Mouse (Mus musculus): ENCODE data around the gene Phactr1.
"Not testable (repeated sequence)": the region's sequence is repeated elsewhere in the genome, so short reads cannot be mapped to it uniquely, and the experiment has no call there.

Phactr1 gene

DNA sequence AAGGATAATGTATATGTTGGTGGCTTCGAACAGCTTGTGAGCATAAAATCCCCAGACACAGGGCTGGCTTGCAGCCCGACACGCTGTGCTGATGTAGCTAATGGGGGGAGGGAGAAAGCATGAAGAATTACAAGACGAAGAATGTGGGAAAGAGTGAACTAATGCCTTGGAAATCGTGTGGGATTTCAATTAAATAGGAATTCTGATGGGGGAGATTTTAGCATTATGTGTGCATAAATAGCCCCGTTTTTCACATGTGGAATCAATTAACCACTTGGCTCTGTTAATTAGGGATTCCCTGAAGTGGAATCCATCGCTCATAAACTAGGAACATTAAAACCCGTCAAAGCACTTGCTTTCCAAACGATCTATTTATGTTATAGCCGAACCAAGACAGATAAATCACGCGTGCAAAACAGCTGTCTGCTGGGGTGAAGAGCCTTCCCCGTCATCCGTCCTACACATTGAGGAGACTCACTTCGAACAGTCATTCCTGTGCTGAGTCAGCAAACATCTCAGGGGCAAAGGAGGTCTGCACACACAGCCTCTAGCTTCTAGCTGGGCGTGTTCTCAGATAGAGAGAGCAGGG is 254.2 kb downstream of the Phactr1 start:
- no peak for DNase-seq

DNA sequence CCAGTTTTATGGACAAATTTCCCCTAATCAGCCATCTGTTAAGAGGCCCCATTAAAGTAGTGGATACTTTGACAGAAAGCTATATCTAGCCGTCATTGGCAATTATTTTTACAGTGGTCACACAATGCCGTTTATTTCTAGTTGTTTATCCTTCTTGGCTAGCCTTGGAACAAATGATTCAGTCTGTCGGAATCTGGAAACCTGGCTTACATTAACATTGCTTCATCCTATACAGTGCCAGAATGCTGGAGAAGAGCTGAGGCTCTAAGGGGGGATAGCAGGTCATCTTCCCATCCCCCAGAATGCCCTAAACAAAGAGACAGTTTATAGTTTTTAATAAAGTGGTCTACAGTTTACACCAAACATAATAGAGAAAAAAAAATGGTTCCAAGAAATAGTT is 257.4 kb downstream of the Phactr1 start:
- no peak for DNase-seq

DNA sequence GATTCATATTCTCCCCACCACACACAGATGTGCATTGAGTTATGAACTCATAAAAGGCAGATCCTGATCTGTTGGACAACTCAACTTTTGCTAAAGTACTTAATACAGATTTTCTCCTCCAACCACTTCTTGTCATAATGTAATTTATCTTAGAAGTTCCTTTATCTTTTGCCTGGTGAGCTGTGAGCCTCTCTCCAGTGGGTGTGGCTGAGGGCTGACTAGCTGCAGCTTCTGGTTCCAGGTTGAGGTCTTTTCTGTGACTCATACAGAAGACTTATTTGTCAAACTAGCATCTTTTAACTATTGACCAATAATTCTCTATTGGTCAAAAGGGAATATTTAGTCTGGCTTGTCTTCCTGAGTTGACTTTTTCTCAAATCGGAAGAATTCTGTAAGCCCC is 257.9 kb downstream of the Phactr1 start:
- DNase-seq, result no peak

DNA sequence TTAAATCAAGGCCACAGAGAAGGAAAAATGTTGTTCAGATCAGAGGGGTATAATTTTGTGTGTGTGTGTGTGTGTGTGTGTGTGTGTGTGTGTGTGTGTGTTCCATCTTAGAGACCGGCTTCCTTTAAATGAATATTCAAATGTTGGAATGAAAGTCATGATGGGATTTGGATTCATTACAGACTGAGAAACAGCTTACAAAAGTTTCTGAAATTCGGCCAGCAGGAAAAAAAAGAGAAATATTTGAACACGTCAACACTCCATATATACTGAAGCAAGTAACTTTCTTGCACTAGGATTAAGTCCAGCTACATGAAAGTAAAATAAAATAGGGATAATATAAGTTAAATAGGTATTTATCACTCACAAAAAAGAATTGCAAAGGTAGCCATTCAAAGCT is 259.8 kb downstream of the Phactr1 start:
- no peak for DNase-seq

DNA sequence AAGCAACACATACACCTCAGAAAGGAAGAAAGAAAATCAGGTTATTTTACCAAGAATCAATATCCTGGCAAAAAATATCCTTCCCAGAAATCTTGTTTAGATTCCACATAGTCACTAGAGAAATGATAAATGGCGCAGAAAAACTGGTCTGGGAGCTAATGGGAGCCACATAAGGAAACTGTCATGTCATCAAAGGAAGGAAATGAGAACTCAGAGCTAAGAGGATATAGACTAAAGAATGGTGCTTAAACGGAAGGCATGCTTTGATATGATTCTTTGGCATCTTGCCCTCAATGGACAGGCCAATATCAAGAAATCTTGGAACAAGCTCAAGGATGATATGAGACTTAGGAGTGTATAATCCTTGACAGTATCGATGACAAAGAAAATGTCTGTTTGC is 263.7 kb downstream of the Phactr1 start:
- no peak for DNase-seq

DNA sequence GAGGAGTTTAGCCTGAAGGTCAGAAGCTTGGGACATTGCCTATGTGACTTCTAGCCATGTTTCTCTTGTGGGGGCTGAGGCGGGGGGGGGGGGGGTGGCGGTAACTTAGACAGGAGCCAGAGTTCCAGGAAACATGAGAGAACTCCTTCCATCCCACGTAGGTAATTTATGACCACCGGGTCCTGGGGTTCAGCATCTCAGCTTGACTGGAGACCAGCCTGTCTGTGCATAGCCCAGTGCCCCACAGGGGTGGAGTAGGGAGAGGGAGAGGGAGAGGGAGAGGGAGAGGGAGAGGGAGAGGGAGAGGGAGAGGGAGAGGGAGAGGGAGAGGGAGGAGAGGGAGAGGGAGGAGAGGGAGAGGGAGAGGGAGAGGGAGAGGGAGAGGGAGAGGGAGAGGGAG is 264.8 kb downstream of the Phactr1 start:
- DNase-seq, result not testable (repeated sequence)

DNA sequence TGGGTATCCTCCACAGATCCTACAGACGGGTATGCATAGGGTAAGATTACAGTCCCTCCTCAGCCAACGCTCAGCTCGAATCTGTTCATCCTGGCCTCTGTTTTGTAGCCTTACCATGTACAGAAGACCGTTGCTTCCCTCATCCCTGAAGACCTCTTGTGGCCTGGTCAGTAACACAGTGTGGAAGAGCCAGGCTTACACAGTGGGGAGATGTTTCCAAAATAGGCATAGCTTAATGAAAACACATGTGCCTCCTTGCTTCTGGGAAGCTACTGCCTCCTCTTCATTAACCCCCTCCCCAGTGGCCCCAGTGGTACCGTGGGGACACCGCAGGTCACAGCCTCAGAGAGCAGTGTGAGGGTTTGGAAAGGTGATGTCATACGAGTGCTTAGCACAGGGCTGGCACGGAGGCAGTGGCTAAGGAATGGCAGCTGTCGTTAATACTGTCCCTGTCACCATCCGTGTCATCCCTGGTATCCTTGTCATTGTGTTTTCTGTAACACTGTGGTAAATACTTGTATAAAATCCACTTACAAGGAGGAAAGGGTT is 268.4 kb downstream of the Phactr1 start:
- no peak for DNase-seq

DNA sequence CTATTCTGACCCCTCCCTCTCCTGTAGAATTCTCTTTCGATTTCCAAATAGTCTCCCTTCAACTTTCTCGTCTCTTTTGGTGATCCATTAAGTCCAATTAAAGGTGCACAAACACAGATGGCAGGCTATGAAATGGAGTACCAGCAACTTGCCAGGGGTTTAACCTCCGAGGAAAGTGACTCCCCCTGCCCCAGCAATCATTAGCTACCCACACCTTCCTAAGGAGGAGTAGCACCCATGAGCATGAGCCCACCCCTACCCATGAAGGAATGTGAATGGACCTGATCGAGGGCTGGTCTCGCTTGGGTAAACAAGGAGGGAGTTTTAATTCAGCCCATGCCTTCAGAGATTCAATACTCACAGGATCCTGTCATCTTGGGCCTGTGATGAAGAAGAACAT is 268.9 kb downstream of the Phactr1 start:
- no peak for DNase-seq

DNA sequence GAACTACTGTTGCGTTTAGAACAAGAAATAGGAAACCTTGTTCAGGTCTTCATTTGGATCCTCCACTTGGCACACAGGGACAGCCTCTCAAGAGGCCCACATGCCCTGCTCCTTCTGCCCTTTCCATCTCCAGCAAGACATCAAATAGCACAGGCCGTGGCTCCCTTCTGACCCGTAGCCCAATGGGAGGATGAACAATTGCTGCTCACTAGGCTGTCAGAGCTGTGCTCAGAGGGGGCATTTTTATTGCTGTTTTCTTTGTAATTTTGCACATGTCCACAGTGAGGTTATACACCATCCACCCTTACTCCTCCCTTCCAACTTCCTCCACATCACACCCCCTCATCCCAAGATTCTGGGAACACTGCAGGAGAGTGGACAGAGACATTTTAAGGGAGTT is 269.6 kb downstream of the Phactr1 start:
- DNase-seq, result no peak

DNA sequence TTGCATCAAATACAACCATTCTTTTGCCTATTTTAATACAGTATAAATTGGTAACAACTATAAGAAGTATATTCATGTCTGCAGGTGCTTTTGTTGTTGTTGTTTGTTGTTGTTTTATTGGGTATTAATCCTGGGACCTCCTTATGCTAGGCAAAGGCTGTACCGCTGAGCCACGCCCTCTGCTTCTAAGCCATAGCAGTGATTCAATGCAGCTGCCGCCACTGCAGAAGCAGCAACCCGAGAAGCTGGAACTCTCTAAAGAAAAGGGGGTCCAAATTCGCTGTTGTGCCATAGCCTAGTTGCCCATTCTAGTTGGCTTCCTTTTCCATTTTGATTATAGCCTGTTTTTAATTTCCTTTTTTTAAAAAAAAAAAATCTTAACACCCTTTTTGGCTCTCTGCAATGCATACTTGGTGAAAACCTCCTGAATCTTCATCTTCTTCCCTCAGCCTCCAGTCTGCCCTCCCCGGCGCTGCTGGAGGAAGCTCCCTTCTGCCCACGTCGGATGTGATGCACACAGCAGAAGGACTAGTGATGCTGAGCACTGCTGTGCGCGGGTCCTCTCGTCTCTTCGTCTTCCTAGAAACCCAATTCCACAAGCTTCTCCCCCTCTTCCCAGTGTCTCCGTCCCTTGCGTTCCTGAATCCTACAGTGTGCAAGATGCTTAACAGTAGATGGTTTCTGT is 271.8 kb downstream of the Phactr1 start:
- DNase-seq, result no peak

DNA sequence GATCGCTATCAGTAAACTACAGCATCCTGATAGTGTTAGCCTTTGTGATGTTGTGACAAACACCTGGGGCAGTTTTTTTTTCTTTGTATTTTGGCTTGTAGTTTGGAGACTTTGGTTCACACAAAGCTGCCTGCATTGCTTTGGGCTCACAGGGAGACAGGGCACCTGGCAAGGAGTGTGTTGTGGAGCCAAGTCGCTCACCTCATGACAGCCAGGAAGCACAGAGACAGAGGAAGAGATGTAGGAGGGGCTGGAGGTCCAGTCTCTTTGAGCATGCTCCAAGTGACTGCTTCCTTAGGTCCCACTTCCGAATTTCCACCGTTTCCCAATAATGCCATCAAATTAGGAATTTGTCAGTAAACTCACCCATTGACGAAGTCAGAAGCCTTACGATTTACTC is 272.6 kb downstream of the Phactr1 start:
- DNase-seq, result no peak

DNA sequence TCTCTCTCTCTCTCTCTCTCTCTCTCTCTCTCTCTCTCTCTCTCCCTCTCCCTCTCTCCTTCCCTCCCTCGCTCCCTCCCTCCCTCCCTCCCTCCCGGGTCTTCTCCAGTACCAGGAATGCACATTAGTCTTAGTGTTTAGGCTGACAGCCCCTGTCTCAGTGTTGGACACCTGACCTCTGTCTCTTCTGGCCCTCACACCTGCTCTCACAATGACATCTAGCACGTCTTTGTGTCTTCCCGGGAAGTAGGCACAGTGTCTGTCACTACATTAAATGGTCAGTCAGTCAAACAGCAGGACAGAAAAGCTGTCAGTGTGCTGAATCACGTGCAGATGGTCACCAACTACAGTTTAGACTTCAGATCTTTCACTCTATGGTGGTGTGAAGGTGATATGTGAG is 273.7 kb downstream of the Phactr1 start:
- no peak for DNase-seq

DNA sequence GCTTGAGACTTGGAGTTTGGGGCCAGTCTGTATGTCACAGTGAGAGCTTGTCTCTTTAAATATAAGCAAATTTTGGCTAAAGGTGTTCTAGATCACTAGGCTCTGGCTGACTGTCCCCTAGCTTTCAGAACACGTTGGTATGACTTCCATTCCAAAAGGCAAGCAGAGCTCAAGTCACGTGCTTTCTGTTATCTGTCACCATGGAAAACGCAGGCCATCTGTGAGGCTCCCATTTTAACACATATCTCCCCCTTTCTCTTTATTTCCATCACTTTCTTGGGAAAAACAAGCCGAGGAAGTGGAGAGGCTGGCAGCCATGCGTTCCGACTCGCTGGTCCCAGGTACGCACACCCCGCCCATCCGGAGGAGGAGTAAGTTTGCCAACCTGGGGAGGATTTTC is 275.9 kb downstream of the Phactr1 start:
- DNase-seq, result no peak

DNA sequence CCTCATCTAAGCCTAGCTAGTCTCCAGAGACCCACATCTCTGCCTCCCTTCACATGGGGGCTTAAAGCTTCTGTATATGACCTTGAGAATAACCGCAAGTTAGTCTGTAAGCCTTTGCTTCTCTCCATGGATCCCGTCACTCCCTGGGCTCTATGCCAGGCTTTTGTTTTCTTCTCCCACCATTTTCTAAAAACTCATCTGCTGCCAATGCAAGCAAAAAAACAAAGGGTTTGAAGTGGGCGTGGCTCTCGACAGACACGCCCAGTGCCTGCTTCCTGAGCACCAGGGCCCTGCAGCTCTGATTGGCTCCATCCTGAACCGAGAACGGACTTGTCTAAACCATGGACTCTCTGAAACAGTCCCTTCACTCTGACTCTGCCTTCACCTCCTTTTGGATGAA is 277.4 kb downstream of the Phactr1 start:
- no peak for DNase-seq

DNA sequence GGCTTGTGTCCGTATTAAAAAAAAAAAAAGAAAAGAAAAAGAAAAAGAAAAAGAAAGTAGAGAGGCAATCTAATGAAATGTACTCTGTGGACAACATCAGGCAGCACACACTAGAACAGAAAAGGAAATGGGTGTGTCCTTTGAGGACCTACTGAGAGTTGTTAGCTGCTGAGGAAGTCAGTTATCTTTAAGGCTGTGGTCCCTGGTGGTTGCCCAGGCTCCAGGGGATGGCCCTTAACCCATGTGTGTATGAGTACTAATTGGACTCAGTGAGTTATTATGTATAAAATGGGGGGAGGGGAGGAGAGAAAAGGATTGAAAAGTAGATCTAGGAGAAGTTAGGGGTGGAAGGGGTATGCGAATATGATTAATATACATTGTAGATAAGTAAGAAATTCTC is 278.4 kb downstream of the Phactr1 start:
- no peak for DNase-seq

DNA sequence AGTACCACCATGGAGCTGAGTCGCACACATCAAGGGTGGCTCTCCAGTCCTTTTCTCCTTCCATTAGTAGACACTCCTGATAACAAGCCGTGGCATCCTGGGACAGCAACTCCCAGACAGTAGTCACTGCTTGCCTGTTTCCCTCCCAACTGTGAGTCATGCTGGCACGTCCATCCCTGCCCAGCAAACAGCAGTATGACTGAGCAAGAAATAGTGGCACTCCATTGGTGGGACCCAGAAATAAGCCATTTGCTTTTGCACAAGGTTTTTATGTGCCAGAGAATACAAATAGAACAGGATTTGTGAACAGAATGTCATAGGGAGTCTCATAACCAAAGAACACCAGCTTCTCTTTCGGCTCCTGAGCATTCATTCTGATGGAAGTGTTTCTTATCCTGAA is 281.1 kb downstream of the Phactr1 start:
- DNase-seq, result no peak

DNA sequence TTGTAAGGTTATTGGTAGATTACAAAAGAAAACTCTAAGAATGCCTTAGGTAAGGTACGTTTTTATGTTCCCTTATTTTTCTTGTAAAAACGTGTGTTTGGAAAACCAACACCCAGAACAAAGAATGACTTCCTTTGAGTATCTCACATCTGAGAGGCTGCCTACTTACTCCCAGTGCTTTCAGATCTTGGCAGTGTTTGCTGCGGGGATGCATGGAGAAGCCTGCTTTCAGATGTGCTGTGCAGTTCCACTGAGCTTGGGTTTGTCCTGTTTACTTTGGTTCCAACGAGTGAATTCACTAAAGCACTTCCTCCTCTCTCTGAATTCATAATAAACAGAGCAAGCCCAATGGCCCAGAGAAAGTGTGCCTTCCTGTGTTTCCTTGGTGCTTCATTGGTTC is 288.1 kb downstream of the Phactr1 start:
- DNase-seq, result no peak

DNA sequence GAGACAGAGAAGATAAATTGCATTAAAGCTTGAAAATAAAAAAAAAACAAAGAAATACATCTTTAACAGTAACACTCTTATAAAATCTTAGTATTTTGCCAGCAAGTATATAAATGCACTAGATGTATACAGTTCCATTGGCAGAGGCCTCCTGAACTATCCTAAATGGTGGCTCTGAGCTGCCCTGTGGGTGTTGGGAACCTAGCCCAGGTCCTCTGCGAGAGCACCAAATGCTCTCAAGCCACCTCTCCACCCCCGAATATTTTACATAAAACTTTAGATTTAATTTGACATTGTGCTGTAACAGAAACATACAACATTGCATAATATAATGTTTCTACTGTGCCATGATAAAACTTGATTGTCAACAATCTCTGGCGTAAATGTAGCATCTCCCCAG is 293.1 kb downstream of the Phactr1 start:
- peak; percentile 46 to 62 for DNase-seq

DNA sequence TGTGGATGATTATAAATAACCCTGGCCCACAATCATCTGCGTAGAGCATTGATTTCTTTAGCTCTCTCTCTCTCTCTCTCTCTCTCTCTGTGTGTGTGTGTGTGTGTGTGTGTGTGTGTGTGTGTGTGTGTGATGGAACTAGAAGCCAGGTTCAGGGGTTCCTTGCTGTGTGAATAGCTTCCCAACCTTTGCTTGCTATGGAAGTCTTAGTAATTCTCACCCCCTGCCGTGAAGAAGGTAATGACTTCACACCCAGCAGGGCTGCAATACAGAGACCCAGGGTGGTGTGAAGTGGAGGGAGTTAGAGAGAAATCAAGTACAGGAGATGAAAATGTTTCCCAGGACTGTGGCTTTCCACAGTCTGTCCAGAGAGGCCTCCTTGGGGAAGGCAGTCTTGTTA is 293.5 kb downstream of the Phactr1 start:
- DNase-seq, result peak; percentile 23 to 41

DNA sequence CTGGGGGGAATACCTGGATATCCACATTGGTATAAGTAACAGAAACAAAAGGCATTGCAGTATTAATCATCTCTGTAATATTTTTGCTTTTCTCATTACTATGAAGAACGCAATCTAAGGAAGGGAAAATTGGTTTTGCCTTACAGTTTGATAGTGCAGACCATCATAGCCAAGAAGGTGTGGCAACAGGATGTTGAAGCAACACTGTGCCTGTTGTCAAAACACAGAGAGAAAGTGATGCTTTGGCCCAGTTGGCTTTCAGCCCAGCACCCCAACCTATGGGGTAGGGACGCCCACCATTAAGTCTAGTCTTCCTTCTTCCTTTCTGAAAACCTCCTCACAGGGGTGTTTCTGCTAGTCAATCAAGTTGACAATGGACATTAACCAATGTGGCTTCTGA is 294.1 kb downstream of the Phactr1 start:
- no peak for DNase-seq

DNA sequence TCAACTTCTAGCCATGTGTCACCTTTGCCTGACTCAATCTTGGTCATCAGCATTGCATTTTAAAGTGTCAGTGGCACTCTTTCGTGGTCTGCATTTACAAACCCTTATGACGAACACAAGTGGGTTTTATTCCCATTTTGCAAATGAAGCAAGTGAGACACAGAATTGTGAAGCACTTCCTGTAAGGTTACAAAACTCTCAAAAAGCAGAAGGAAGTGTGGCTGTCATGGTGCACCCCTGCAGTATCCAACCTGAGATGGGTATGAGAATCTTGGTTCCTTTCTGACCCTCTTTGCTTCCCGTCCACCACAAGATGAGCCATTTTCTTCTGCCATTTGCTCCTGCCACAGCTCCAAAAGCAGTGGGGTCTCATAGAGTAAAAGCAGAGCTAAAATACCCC is 295.7 kb downstream of the Phactr1 start:
- no peak for DNase-seq

DNA sequence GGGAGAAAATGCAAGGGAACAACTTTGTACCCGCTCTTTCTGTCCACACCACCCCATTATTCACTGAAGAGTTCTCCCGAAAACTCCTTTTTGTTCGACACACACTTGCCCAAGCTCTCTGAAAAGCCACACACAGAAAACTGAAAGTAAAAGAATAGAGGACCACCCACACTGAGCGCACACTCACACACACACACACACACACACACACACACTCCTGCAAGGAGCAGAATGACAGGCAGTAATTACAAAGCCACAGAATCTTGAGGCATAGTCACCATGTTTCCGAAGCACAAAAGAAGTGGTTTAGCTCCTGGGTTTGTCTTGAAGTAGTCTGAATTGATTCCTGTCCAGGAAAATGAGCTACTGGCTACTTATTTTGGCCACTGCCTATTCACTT is 296.5 kb downstream of the Phactr1 start:
- no peak for DNase-seq

DNA sequence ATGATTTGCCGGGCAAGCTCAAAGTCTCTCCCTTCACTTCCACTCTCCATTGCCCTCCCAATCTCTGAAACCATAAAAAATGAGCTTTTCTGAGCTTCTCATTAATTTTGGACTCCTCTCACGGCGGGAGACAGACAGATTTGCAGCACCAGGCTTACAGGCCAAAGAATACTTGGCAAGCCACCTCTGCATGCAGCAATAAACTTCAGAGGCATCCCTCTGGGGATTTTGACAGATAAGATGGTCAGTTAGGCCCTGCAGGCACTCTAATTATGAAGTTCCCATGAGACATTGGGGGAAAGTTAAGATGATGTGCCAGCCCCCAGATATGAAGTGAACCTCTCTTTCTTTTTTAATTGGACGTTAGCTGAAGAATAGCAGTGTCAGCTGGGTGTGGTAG is 300.2 kb downstream of the Phactr1 start:
- DNase-seq, result peak; percentile 36 to 49

DNA sequence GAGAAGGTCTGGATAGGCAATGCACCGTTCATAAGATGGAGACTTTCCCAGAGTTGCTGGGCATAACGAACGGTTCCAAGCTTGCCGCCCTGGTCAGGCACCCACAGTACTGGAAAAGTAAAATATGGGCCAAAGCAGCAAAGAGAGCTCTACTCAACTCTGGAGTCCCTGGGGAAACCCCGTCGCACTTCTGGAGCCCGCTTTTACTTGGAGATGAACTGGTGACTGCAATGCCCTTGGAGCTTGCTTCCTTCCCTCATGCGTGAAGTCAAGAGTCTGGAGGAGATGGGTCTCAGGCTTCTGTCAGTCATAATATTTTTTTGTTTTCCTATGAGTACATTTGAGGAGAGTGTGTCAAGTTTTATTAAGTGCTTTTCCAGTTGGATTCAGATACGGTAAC is 302.2 kb downstream of the Phactr1 start:
- DNase-seq, result no peak

DNA sequence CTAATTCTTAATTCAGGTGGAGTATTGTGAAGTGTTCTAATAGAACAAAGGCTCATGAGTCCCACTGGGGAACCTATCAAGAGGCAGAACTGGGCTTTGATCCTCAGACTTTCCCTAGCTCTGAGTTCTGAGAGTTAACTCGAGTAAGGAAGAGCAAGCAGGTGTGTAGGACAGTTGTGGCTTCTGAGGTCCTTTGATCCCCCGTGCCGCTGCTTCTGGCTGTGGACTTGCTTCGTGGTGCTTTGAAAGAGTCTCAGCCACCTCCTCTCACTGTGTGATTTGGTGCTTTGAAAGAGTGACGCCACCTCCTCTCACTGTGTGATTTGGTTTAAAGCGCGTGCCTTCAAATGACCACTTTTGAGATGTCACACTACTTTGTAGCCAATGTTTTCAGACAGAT is 305.4 kb downstream of the Phactr1 start:
- no peak for DNase-seq

Measured in cerebellum, adult 18-20 months (tissue).